Mouse (Mus musculus) subcutaneous adipose tissue, adult 2 months (tissue): ENCODE results near the gene Gm20671. TPM values are rescaled to one million over a fixed set of nuclear protein-coding genes. Genes with fewer than 3 reads are reported as not detected.

Experiments used
- polyA plus RNA-seq: library from polyadenylated mRNA; depleted of rRNA; stranded (reverse); fragments of >200 nt; gene quantifications from 2 replicates; pipeline ENCODE4 v1.2.3, GENCODE M21; 2012; ENCODE audit warnings: low replicate concordance; rRNA removed

Gm20671 gene
- 8.1 and 9.8 TPM in 2 replicates for polyA plus RNA-seq

GRCm38 (mm10) chr5:32827009-32827408 is at the start of gene Gm20671:
Gene Gm20671 (minus strand): TSS chr5:32827109.

GRCm38 (mm10) chr5:32863253-32864228 is 36.6 kb upstream of the Gm20671 start, which contains the start of gene Depdc5:
Gene Depdc5 (plus strand): TSS chr5:32863701.

GRCm38 (mm10) chr5:32853731-32854507 is 27.0 kb upstream of the Gm20671 start, which contains the start of gene Prr14l:
Gene Prr14l (minus strand): TSS chr5:32854256.

GRCm38 (mm10) chr5:32785313-32785915 is 41.5 kb downstream of the Gm20671 start, which contains the start of gene Pisd:
Gene Pisd (minus strand): TSS chr5:32785646.

Other genes with a start within 250 kb of the Gm20671 start
- 2.5 and 3.5 TPM in 2 replicates for gene Yes1, start 215.9 kb downstream of the Gm20671 start, polyA plus RNA-seq
- gene Pisd, start 41.5 kb downstream of the Gm20671 start, polyA plus RNA-seq, result 81.3 and 107 TPM in 2 replicates
- gene Prr14l, start 27.1 kb upstream of the Gm20671 start, polyA plus RNA-seq, result 6.0 and 24.1 TPM in 2 replicates
- 11.6 and 19.2 TPM in 2 replicates for gene Depdc5, start 36.6 kb upstream of the Gm20671 start, polyA plus RNA-seq
- 118 and 166 TPM in 2 replicates for gene Ywhah, start 191.7 kb upstream of the Gm20671 start, polyA plus RNA-seq